Mouse (Mus musculus): ENCODE measurements around the gene Jsrp1.

GRCm38 (mm10) chr10:80758651-80759050 lies 54.6 kb downstream of the Jsrp1 start:
- TF ChIP-seq CTCF (IDR thresholded peaks at IDR 0.05): no peak
- TF ChIP-seq EP300 (IDR thresholded peaks at IDR 0.05): no peak
